Comparison of ENCODE assay signal across 27 mouse cellular contexts in the genomic region with DNA sequence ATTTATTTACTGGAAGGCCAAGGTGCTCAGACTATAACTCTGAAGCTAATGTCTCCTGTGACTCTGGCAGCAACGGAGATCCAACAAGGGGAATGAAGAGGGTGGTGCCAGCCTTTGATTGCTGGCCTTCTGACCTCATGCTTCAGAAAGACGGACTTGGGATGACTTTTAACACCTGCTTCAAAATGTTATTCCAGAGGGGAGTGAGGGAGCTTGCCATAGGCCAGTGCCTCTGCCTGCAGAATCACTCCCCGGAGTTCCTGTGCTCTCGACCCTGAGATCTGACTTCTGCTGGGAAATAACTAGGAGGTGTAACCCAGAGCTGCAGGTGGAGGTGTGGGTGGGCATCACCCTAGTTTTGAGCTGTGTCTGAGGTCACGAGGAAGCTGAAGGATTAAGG.
DNase-seq lines count a peak whose midpoint lies in the region; ATAC-seq and TF ChIP-seq lines count a peak whose summit lies in the region.
"Had no signal": no experiment of that assay in that cellular context is flagged by ENCODE, and none has a peak within 500 bp of the region (broad histone marks: within the 10 kb centered on the region; RNA-seq: fewer than 3 reads in every experiment).

No protein-coding gene starts in this region.

- no peak overlapping the region for H3K4me2 ChIP-seq in intestine, embryonic 15.5 days (replicated peaks)
- no peak overlapping the region for H3K4me2 ChIP-seq in intestine, postnatal 0 days (replicated peaks; ENCODE audit: low read depth)
- H3K4me2 ChIP-seq in kidney, embryonic 16.5 days (replicated peaks; ENCODE audit: low read depth, low read length) = no peak overlapping the region
- no peak overlapping the region for H3K4me2 ChIP-seq in lung, embryonic 14.5 days
- H3K4me2 ChIP-seq in stomach, embryonic 15.5 days = no peak overlapping the region
- no peak overlapping the region for H3K4me2 ChIP-seq in stomach, postnatal 0 days (replicated peaks; ENCODE audit: low read depth)
- H3K4me2 ChIP-seq: embryonic facial prominence, embryonic 13.5 days; forebrain, embryonic 12.5 days; forebrain, embryonic 15.5 days; heart, embryonic 12.5 days; heart, embryonic 15.5 days had no signal

- H3K4me3 ChIP-seq in intestine, embryonic 15.5 days (replicated peaks) = no peak overlapping the region
- H3K4me3 ChIP-seq in intestine, postnatal 0 days (ENCODE audit: low read depth, low read length) = no peak overlapping the region
- no peak overlapping the region for H3K4me3 ChIP-seq in kidney, embryonic 16.5 days (ENCODE audit: low read length)
- no peak overlapping the region for H3K4me3 ChIP-seq in lung, embryonic 14.5 days (ENCODE audit: low read depth, low read length)
- H3K4me3 ChIP-seq in stomach, embryonic 15.5 days (replicated peaks) = no peak overlapping the region
- no peak overlapping the region for H3K4me3 ChIP-seq in stomach, postnatal 0 days (ENCODE audit: low read depth, low read length)
- H3K4me3 ChIP-seq: embryonic facial prominence, embryonic 10.5 days; embryonic facial prominence, embryonic 13.5 days; erythroblast, embryonic 14.5 days; forebrain, embryonic 12.5 days; forebrain, embryonic 15.5 days; heart, embryonic 12.5 days; heart, embryonic 15.5 days had no signal

- H3K9me3 ChIP-seq in intestine, embryonic 15.5 days = no peaks in the 10 kb centered on the region
- H3K9me3 ChIP-seq in intestine, postnatal 0 days (ENCODE audit: control insufficient read depth) = no peaks in the 10 kb centered on the region
- no peaks in the 10 kb centered on the region; the same call in 1 of the 2 replicates for H3K9me3 ChIP-seq in kidney, embryonic 16.5 days (ENCODE audit: low read length)
- no peaks in the 10 kb centered on the region for H3K9me3 ChIP-seq in lung, embryonic 14.5 days (ENCODE audit: low read depth, low read length)
- no peaks in the 10 kb centered on the region for H3K9me3 ChIP-seq in stomach, embryonic 15.5 days
- no peaks in the 10 kb centered on the region for H3K9me3 ChIP-seq in stomach, postnatal 0 days (ENCODE audit: control insufficient read depth, low read length)
- H3K9me3 ChIP-seq: embryonic facial prominence, embryonic 10.5 days; forebrain, embryonic 15.5 days; heart, embryonic 15.5 days had no signal

- WGBS in intestine, embryonic 15.5 days = 37% methylated on average over 5 of the region's 5 CpGs
- WGBS in intestine, postnatal 0 days = 43% methylated on average over 5 of the region's 5 CpGs
- 10% methylated on average over 5 of the region's 5 CpGs for WGBS in kidney, embryonic 16.5 days
- WGBS in lung, embryonic 14.5 days = 36% methylated on average over 5 of the region's 5 CpGs
- 45% methylated on average over 5 of the region's 5 CpGs for WGBS in stomach, embryonic 15.5 days
- WGBS in stomach, postnatal 0 days = 36% methylated on average over 5 of the region's 5 CpGs

- ATAC-seq in intestine, embryonic 15.5 days = peak; percentile 35; the same call in 1 of the 2 replicates
- ATAC-seq in intestine, postnatal 0 days = no peak
- peak; percentile 82 for ATAC-seq in kidney, embryonic 16.5 days (ENCODE audit: low FRiP score, low TSS enrichment)
- no peak for ATAC-seq in lung, embryonic 14.5 days (ENCODE audit: insufficient read depth)
- ATAC-seq in stomach, embryonic 15.5 days (ENCODE audit: insufficient read depth, low FRiP score, low read depth) = no peak
- no peak; the same call in 1 of the 2 replicates for ATAC-seq in stomach, postnatal 0 days (ENCODE audit: low FRiP score, low TSS enrichment)
- ATAC-seq: activated CD4-positive, CD25-positive, alpha-beta regulatory T cell, adult 4 months; forebrain, embryonic 15.5 days had no signal

- H3K27ac ChIP-seq in intestine, embryonic 15.5 days = no peak overlapping the region
- H3K27ac ChIP-seq in intestine, postnatal 0 days (ENCODE audit: low read depth, low read length) = no peak overlapping the region
- H3K27ac ChIP-seq in kidney, embryonic 16.5 days (ENCODE audit: low read length) = peak overlapping the region; percentile 47; the same call in 1 of the 2 replicates
- H3K27ac ChIP-seq in lung, embryonic 14.5 days (ENCODE audit: low read depth) = 0 out of 2 replicates have a peak overlapping the region, but pooled peaks have one; percentile 13
- 0 out of 2 replicates have a peak overlapping the region, but pooled peaks have one; percentile 36 for H3K27ac ChIP-seq in stomach, embryonic 15.5 days
- H3K27ac ChIP-seq in stomach, postnatal 0 days (replicated peaks) = no peak overlapping the region
- H3K27ac ChIP-seq: embryonic facial prominence, embryonic 10.5 days; embryonic facial prominence, embryonic 13.5 days; forebrain, embryonic 12.5 days; forebrain, embryonic 15.5 days; heart, embryonic 15.5 days had no signal

- H3K9ac ChIP-seq in intestine, embryonic 15.5 days = no peak overlapping the region
- H3K9ac ChIP-seq in intestine, postnatal 0 days (ENCODE audit: low read depth, low read length) = no peak overlapping the region
- H3K9ac ChIP-seq in kidney, embryonic 16.5 days (replicated peaks; ENCODE audit: low read length) = no peak overlapping the region
- no peak overlapping the region for H3K9ac ChIP-seq in lung, embryonic 14.5 days
- H3K9ac ChIP-seq in stomach, embryonic 15.5 days = no peak overlapping the region
- H3K9ac ChIP-seq in stomach, postnatal 0 days (ENCODE audit: low read length) = no peak overlapping the region
- H3K9ac ChIP-seq: embryonic facial prominence, embryonic 13.5 days; forebrain, embryonic 12.5 days; forebrain, embryonic 15.5 days; heart, embryonic 12.5 days; heart, embryonic 15.5 days had no signal

- H3K27me3 ChIP-seq in intestine, embryonic 15.5 days (replicated peaks) = no peaks in the 10 kb centered on the region
- H3K27me3 ChIP-seq in intestine, postnatal 0 days (replicated peaks; ENCODE audit: control insufficient read depth, insufficient read depth, low read length) = no peaks in the 10 kb centered on the region
- H3K27me3 ChIP-seq in kidney, embryonic 16.5 days (ENCODE audit: insufficient read depth, low read length) = no peaks in the 10 kb centered on the region
- no peaks in the 10 kb centered on the region for H3K27me3 ChIP-seq in lung, embryonic 14.5 days (ENCODE audit: insufficient read depth, low read length)
- no peaks in the 10 kb centered on the region for H3K27me3 ChIP-seq in stomach, embryonic 15.5 days (replicated peaks)
- no peaks in the 10 kb centered on the region for H3K27me3 ChIP-seq in stomach, postnatal 0 days (ENCODE audit: control insufficient read depth, insufficient read depth, low read length)
- H3K27me3 ChIP-seq: embryonic facial prominence, embryonic 13.5 days; forebrain, embryonic 15.5 days; heart, embryonic 12.5 days; heart, embryonic 15.5 days had no signal

- no peaks in the 10 kb centered on the region for H3K36me3 ChIP-seq in intestine, embryonic 15.5 days
- H3K36me3 ChIP-seq in intestine, postnatal 0 days (ENCODE audit: control insufficient read depth, insufficient read depth) = no peaks in the 10 kb centered on the region
- no peaks in the 10 kb centered on the region for H3K36me3 ChIP-seq in kidney, embryonic 16.5 days (ENCODE audit: insufficient read depth, low read length)
- H3K36me3 ChIP-seq in lung, embryonic 14.5 days (ENCODE audit: insufficient read depth) = no peaks in the 10 kb centered on the region
- no peaks in the 10 kb centered on the region for H3K36me3 ChIP-seq in stomach, embryonic 15.5 days
- no peaks in the 10 kb centered on the region for H3K36me3 ChIP-seq in stomach, postnatal 0 days (ENCODE audit: control insufficient read depth, insufficient read depth, low read length)
- H3K36me3 ChIP-seq: embryonic facial prominence, embryonic 10.5 days; embryonic facial prominence, embryonic 13.5 days; forebrain, embryonic 12.5 days; forebrain, embryonic 15.5 days; heart, embryonic 12.5 days; heart, embryonic 15.5 days had no signal

- H3K4me1 ChIP-seq in intestine, embryonic 15.5 days (replicated peaks) = no peaks in the 10 kb centered on the region
- H3K4me1 ChIP-seq in intestine, postnatal 0 days (replicated peaks; ENCODE audit: control insufficient read depth, insufficient read depth, low read length) = 0 out of 2 replicates have a peak, but pooled peaks cover 3% of the 10 kb centered on the region
- H3K4me1 ChIP-seq in kidney, embryonic 16.5 days (ENCODE audit: insufficient read depth, low read length) = peaks cover 29% of the 10 kb centered on the region
- H3K4me1 ChIP-seq in lung, embryonic 14.5 days (ENCODE audit: insufficient read depth) = no peaks in the 10 kb centered on the region
- no peaks in the 10 kb centered on the region for H3K4me1 ChIP-seq in stomach, embryonic 15.5 days
- H3K4me1 ChIP-seq in stomach, postnatal 0 days (replicated peaks; ENCODE audit: control insufficient read depth, insufficient read depth) = no peaks in the 10 kb centered on the region
- H3K4me1 ChIP-seq: embryonic facial prominence, embryonic 13.5 days; heart, embryonic 15.5 days had no signal

- no peak for TF ChIP-seq CTCF in intestine, postnatal 0 days (IDR thresholded peaks at IDR 0.05; ENCODE audit: low read depth)
- TF ChIP-seq CTCF in lung, embryonic 14.5 days (IDR thresholded peaks at IDR 0.05; ENCODE audit: low read depth) = no peak
- no peak for TF ChIP-seq CTCF in stomach, postnatal 0 days (IDR thresholded peaks at IDR 0.05; ENCODE audit: low read depth)

- no peak for TF ChIP-seq EP300 in stomach, postnatal 0 days (optimal IDR thresholded peaks at IDR 0.05)

- DNase-seq in kidney, postnatal 10 days = no peak
- no peak for DNase-seq in lung, embryonic 14.5 days
- DNase-seq in lung, adult 18-20 months = no peak
- no peak for DNase-seq in stomach, postnatal 0 days (ENCODE audit: low spot score)
- DNase-seq: adrenal gland, adult 8-10 months; adrenal gland, postnatal 25 days; cerebellum, adult 11-12 months; cerebellum, adult 8-10 months; cerebellum, postnatal 10 days; cerebellum, postnatal 36 days; embryo, embryonic 11 days; gastrocnemius, postnatal 25 days; heart, adult 18-20 months; heart, postnatal 10 days; heart, postnatal 36 days had no signal

Comparison
In these comparisons a context has a peak if more than half of its experiments do, and no peak if none do; other contexts are left out.
1. ATAC-seq: peak in intestine, embryonic 15.5 days (single experiment) and kidney, embryonic 16.5 days (single experiment); none in intestine, postnatal 0 days (single experiment), lung, embryonic 14.5 days (single experiment), stomach, embryonic 15.5 days (single experiment) and stomach, postnatal 0 days (single experiment).
2. H3K27ac ChIP-seq: peak in kidney, embryonic 16.5 days (single experiment), lung, embryonic 14.5 days (single experiment) and stomach, embryonic 15.5 days (single experiment); none in intestine, embryonic 15.5 days (single experiment), intestine, postnatal 0 days (single experiment) and stomach, postnatal 0 days (single experiment).